Mouse (Mus musculus) thymus, adult 2 months (tissue): ENCODE results near the gene Shpk.

Source experiments
- CTCF ChIP-seq: fragments of 200-500 bp; IDR thresholded peaks from 2 replicates; pipeline ENCODE4 v1.5.1; 2012; ENCODE audit warnings: mild to moderate bottlenecking, control low read depth, low read length, moderate library complexity, borderline replicate concordance; ENCODE audit not compliant: control insufficient read depth, poor library complexity, insufficient read depth; ENCODE audit errors: extremely low read depth
- POLR2A ChIP-seq: fragments of 200-500 bp; IDR thresholded peaks from 2 replicates; pipeline ENCODE4 v1.6.1; 2012; ENCODE audit warnings: mild to moderate bottlenecking, low read length, control low read depth, moderate library complexity; ENCODE audit not compliant: control insufficient read depth, poor library complexity, insufficient read depth; ENCODE audit errors: extremely low read depth

GRCm38 (mm10) chr11:73176608-73177508 is 22.4 kb upstream of the Shpk start, which contains the start of the genes Emc6 and Tax1bp3:
- TF ChIP-seq POLR2A, result peak; percentile 73; the same call in 1 of the 2 replicates
- TF ChIP-seq CTCF, result peak; percentile 35; the same call in 1 of the 2 replicates
